Mouse (Mus musculus): ENCODE measurements around the gene Mycbp2. TPM values are rescaled to one million over a fixed set of nuclear protein-coding genes. Genes with fewer than 3 reads are reported as not detected.

The Mycbp2 gene
- polyA plus RNA-seq, 1 experiment from 2014 or later: 18.3 TPM

DNA sequence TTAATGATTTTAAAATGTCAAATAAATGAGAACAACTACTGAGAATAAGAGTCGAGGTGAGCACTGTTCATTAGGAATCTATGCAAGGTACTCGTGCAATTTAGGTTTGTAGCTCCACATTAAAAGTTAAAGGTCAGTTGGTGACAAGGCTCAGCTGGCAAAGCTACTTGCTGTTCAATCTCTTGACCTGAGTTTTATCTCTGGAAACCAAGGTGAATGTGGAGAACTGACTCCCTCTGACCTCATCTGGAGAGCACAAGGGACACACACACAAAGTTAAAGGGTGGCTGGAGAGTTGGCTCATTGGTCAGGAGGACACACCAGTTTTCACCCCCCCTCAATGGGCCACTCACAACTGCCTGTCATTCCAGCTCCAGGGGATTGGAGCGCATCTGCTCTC, 245.4 kb downstream of the Mycbp2 start:
- no peak overlapping the region for H3K27ac ChIP-seq (ENCODE audit: low read length)
- H3K4me2 ChIP-seq (replicated peaks; ENCODE audit: low read depth, low read length): no peak overlapping the region
- TF ChIP-seq EP300 (IDR thresholded peaks at IDR 0.05) (no peak), CTCF (IDR thresholded peaks at IDR 0.05) (no peak)
- H3K9ac ChIP-seq (replicated peaks; ENCODE audit: low read depth): no peak overlapping the region
- no peak for DNase-seq (ENCODE audit: low spot score)
- H3K36me3 ChIP-seq (ENCODE audit: insufficient read depth, low read length): no peaks in the 10 kb centered on the region
- peaks cover 10% of the 10 kb centered on the region; the same call in 1 of the 2 replicates for H3K4me1 ChIP-seq (ENCODE audit: insufficient read depth, low read depth, low read length)
- 61% methylated on average over 3 of the region's 3 CpGs for WGBS
- no peak for ATAC-seq
- no peaks in the 10 kb centered on the region for H3K27me3 ChIP-seq (replicated peaks; ENCODE audit: insufficient read depth, low read length)
- H3K4me3 ChIP-seq (ENCODE audit: low read depth, low read length): no peak overlapping the region
- H3K9me3 ChIP-seq (ENCODE audit: low read length): no peaks in the 10 kb centered on the region

DNA sequence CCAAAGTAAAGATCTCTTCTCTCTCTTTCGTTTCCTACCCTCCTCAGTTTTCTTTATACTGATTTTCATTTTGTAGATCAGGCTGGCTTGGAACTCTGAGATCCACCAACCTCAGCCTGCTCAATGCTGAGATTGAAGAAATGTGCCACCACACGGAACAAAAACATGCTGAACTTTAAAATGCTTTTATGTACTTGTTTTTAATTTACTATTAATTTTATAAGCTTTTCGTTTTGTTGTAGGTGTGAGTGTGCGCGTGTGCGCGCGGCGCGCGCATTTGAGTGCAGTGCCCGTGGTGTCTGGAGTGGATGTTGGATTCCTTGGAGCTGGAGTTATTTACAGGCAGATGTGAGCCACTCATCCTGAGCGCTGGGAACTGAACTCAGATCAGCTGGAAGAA, 246.3 kb downstream of the Mycbp2 start:
- peak overlapping the region; percentile 52; the same call in 1 of the 2 replicates for H3K4me2 ChIP-seq (replicated peaks; ENCODE audit: low read depth, low read length)
- peak; percentile 60 for DNase-seq (ENCODE audit: low spot score)
- no peak overlapping the region; the same call in 1 of the 2 replicates for H3K9ac ChIP-seq (replicated peaks; ENCODE audit: low read depth)
- peak overlapping the region; percentile 100 for H3K27ac ChIP-seq (ENCODE audit: low read length)
- no peaks in the 10 kb centered on the region for H3K36me3 ChIP-seq (ENCODE audit: insufficient read depth, low read length)
- 47% methylated on average over 13 of the region's 13 CpGs for WGBS
- H3K4me1 ChIP-seq (ENCODE audit: insufficient read depth, low read depth, low read length): peaks cover 14% of the 10 kb centered on the region; the same call in 1 of the 2 replicates
- peak overlapping the region; percentile 97; the same call in 1 of the 2 replicates for H3K4me3 ChIP-seq (ENCODE audit: low read depth, low read length)
- no peak for ATAC-seq
- H3K9me3 ChIP-seq (ENCODE audit: low read length): no peaks in the 10 kb centered on the region
- H3K27me3 ChIP-seq (replicated peaks; ENCODE audit: insufficient read depth, low read length): no peaks in the 10 kb centered on the region
- TF ChIP-seq CTCF (IDR thresholded peaks at IDR 0.05): no peak
- TF ChIP-seq EP300 (IDR thresholded peaks at IDR 0.05): no peak

DNA sequence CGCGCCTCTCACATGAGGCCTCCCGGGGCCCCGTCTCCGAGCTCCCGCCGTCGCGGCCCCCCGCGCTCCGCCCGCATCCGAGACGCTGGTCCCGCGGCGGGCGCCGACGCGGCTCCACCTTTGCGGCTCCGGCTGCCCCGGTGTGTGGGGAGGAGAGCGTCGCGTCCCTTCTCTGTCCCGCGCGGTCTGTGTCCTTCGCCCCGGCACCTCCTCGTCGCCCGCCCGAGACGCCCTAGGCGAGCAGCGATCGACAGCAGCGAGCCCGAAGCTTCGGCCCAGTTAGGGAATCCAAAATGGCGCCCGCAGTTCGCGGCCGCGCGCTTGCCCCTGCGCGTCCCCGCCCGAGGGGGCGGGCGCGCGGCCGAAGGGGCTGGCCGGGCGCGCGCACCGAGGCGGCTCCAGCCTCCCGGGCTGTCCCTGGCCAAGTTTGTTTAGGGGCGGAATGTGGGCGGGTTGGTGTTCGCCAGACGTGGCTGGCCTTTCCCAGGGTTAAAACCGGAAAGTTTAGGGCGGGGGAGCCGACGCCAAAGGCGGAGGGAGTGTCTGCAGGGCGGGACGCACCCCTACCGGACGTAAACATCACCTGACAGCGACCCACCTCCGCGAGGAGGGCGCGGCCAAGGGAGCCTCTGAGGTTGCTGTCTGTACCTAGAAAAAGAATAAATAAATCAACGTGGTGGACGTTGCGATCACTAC, 247.2 kb downstream of the Mycbp2 start, which contains the start of gene Fbxl3:
Gene Fbxl3, minus strand, starts transcription at position 329 of the 696 bp plus-strand sequence.
- peak; percentile 50; the same call in 1 of the 2 replicates for TF ChIP-seq EP300 (IDR thresholded peaks at IDR 0.05)
- TF ChIP-seq CTCF (IDR thresholded peaks at IDR 0.05): no peak
- Histone ChIP-seq H3K4me3 (ENCODE audit: low read depth, low read length) (peak within 1 kb of the TSS; percentile 97), H3K9ac (replicated peaks; ENCODE audit: low read depth) (peak within 1 kb of the TSS; percentile 100), H3K4me2 (replicated peaks; ENCODE audit: low read depth, low read length) (peak within 1 kb of the TSS; percentile 52), H3K27me3 (replicated peaks; ENCODE audit: insufficient read depth, low read length) (no peaks in the 10 kb centered on the region), H3K27ac (ENCODE audit: low read length) (peak within 1 kb of the TSS; percentile 100), H3K36me3 (ENCODE audit: insufficient read depth, low read length) (no peaks in the 10 kb centered on the region), H3K4me1 (ENCODE audit: insufficient read depth, low read depth, low read length) (peaks cover 18% of the 10 kb centered on the region; the same call in 1 of the 2 replicates), H3K9me3 (ENCODE audit: low read length) (no peaks in the 10 kb centered on the region)
- peak; percentile 98 for DNase-seq (ENCODE audit: low spot score)
- ATAC-seq: peak; percentile 94
- 1% methylated on average over 47 of the region's 88 CpGs for WGBS

DNA sequence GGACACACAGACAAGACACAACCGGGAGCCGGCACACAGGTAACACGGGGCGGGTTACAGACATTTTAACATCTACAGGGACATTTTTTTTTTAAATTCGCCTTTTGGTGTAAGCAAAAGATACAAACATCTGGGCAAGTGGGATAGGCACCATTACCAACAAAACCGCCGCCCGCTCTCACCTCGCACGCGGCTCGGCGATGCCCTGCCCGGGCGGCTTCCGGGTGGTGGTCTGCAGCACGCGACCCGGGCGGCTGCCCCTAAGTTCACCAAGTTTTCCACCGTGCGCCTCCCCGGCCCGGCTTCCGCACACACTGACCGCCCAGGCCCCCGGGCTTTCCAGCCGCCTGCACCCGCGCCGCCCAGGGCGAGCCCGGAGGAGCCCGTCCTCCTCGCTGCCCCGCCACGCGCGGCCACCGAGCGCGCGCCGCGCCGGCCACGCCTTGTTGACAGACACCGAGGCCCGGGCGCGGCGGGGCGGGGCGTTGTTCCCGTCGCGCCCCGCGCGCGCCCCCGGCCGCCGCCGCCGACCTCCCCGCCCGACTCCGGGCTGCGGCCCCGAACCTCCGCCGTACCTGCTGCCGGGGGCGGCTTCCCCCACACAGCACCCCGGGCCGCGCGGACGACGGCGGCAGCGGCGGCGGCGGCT, 247.9 kb downstream of the Mycbp2 start:
- Histone ChIP-seq H3K9ac (replicated peaks; ENCODE audit: low read depth) (peak overlapping the region; percentile 100), H3K4me2 (replicated peaks; ENCODE audit: low read depth, low read length) (peak overlapping the region; percentile 52), H3K27ac (ENCODE audit: low read length) (peak overlapping the region; percentile 100), H3K9me3 (ENCODE audit: low read length) (no peaks in the 10 kb centered on the region), H3K36me3 (ENCODE audit: insufficient read depth, low read length) (no peaks in the 10 kb centered on the region), H3K4me3 (ENCODE audit: low read depth, low read length) (peak overlapping the region; percentile 97), H3K27me3 (replicated peaks; ENCODE audit: insufficient read depth, low read length) (no peaks in the 10 kb centered on the region), H3K4me1 (ENCODE audit: insufficient read depth, low read depth, low read length) (peaks cover 18% of the 10 kb centered on the region; the same call in 1 of the 2 replicates)
- peak; percentile 94 for DNase-seq (ENCODE audit: low spot score)
- ATAC-seq: peak; percentile 80
- WGBS: under 1% methylated on average over 54 of the region's 86 CpGs
- TF ChIP-seq EP300 (IDR thresholded peaks at IDR 0.05) (no peak), CTCF (IDR thresholded peaks at IDR 0.05) (no peak)

DNA sequence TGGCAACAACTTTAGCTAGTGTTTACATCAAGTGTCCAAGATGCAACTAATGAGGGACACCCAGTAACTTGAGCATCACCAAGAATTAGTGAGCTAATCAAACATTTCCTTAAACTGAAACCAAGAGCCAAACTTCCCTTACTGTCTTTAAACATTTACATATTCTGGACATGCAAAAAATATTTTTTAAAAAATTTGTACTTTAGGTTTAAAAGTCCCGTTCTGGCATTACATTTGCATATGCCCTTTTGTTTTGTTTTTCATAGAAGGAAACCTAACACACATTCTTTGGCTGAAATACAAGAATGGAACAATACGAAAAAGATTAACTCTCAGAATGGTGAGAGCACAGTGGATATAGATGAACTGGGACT, 248.4 kb downstream of the Mycbp2 start:
- ATAC-seq: no peak
- H3K4me1 ChIP-seq (ENCODE audit: insufficient read depth, low read depth, low read length): peaks cover 21% of the 10 kb centered on the region; the same call in 1 of the 2 replicates
- H3K9me3 ChIP-seq (ENCODE audit: low read length): no peaks in the 10 kb centered on the region
- peak; percentile 29 for DNase-seq (ENCODE audit: low spot score)
- peak overlapping the region; percentile 52 for H3K4me2 ChIP-seq (replicated peaks; ENCODE audit: low read depth, low read length)
- peak overlapping the region; percentile 100 for H3K9ac ChIP-seq (replicated peaks; ENCODE audit: low read depth)
- H3K27me3 ChIP-seq (replicated peaks; ENCODE audit: insufficient read depth, low read length): no peaks in the 10 kb centered on the region
- no peak for TF ChIP-seq CTCF (IDR thresholded peaks at IDR 0.05)
- TF ChIP-seq EP300 (IDR thresholded peaks at IDR 0.05): no peak
- H3K27ac ChIP-seq (ENCODE audit: low read length): peak overlapping the region; percentile 100
- 0% methylated on average over 2 of the region's 2 CpGs for WGBS
- H3K36me3 ChIP-seq (ENCODE audit: insufficient read depth, low read length): no peaks in the 10 kb centered on the region
- H3K4me3 ChIP-seq (ENCODE audit: low read depth, low read length): peak overlapping the region; percentile 97

DNA sequence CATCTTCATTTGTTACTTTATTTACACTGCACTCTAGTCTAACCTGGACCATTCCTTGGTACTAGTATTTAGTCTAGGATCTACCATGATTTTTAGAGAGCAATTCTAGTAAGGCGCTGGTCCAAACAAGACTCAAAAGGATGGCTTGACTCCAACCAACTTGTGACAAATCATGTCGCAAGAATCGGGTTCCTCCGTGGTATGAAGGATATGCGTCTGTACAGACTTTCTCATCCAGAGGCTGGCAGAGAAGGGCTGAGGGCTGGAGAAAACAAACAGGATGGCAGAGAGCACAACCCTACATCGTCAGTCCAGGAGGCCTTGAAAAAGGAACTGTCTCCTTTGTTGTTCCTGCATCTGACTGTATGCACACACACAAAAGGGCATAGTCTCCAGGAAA, 250.0 kb downstream of the Mycbp2 start:
- Histone ChIP-seq H3K9ac (replicated peaks; ENCODE audit: low read depth) (no peak overlapping the region), H3K4me3 (ENCODE audit: low read depth, low read length) (no peak overlapping the region), H3K9me3 (ENCODE audit: low read length) (no peaks in the 10 kb centered on the region), H3K4me2 (replicated peaks; ENCODE audit: low read depth, low read length) (peak overlapping the region; percentile 25; the same call in 1 of the 2 replicates), H3K27ac (ENCODE audit: low read length) (no peak overlapping the region), H3K27me3 (replicated peaks; ENCODE audit: insufficient read depth, low read length) (no peaks in the 10 kb centered on the region), H3K36me3 (ENCODE audit: insufficient read depth, low read length) (no peaks in the 10 kb centered on the region), H3K4me1 (ENCODE audit: insufficient read depth, low read depth, low read length) (peaks cover 23% of the 10 kb centered on the region)
- DNase-seq (ENCODE audit: low spot score): peak; percentile 66
- ATAC-seq: no peak
- 31% methylated on average over 6 of the region's 6 CpGs for WGBS
- TF ChIP-seq EP300 (IDR thresholded peaks at IDR 0.05) (0 out of 2 replicates have a peak, but pooled peaks have one; percentile 22), CTCF (IDR thresholded peaks at IDR 0.05) (no peak)

All from lung, postnatal 0 days (tissue).